Mouse (Mus musculus) v-Abl transformed pro-B cells (cell line): ENCODE data around the gene Lbhd1.

Source experiments
- in situ Hi-C, 2 experiments: fragments of 400-800 bp; cut with MboI; formaldehyde crosslinking; loops; one replicate each; pipeline ENCODE4 v1.15.1; 2025; ENCODE audit not compliant: unreplicated experiment in 2 of 2

The Lbhd1 gene

GRCm38 (mm10) chr19:8864265-8864664, 19.3 kb upstream of the Lbhd1 start:
- in situ Hi-C loops = loop anchor here in 1 of 2 experiments (25.0 kb wide), 1 partner anchor 98 kb away; the partner anchor contains the start of genes Eef1g and Tut1

- in situ Hi-C loops = loop anchor here in 1 of 2 experiments (25.0 kb wide), 1 partner anchor 92 kb away; the partner anchor contains the start of genes Eef1g and Tut1
These were observed 13.2 kb upstream of the Lbhd1 start for GRCm38 (mm10) chr19:8870381-8870780.

GRCm38 (mm10) chr19:8870838-8871237, 12.7 kb upstream of the Lbhd1 start:
- in situ Hi-C loops = loop anchor here in 1 of 2 experiments (25.0 kb wide), 1 partner anchor 91 kb away; the partner anchor contains the start of genes Eef1g and Tut1

- in situ Hi-C loops = loop anchor here in 1 of 2 experiments (25.0 kb wide), 1 partner anchor 91 kb away; the partner anchor contains the start of genes Eef1g and Tut1
These were observed 12.0 kb upstream of the Lbhd1 start, which contains the start of gene Ubxn1 for GRCm38 (mm10) chr19:8871267-8872186. Gene Ubxn1, plus strand, starts transcription at chr19:8871496.

GRCm38 (mm10) chr19:8872266-8872840, 11.2 kb upstream of the Lbhd1 start:
- in situ Hi-C loops = loop anchor here in 1 of 2 experiments (25.0 kb wide), 1 partner anchor 90 kb away; the partner anchor contains the start of genes Eef1g and Tut1

- in situ Hi-C loops = loop anchor here in 1 of 2 experiments (25.0 kb wide), 1 partner anchor 1388 kb away; the partner anchor contains the start of genes Atl3 and Rtn3
These were observed 8.5 kb upstream of the Lbhd1 start for GRCm38 (mm10) chr19:8875031-8875430.

GRCm38 (mm10) chr19:8880311-8881033, 3.1 kb upstream of the Lbhd1 start, which contains the start of gene Uqcc3:
Gene Uqcc3, minus strand, starts transcription at chr19:8880923.
- in situ Hi-C loops = loop anchor here in 1 of 2 experiments (5.0 to 25.0 kb wide), 2 partner anchors 82 to 1393 kb away; partner anchors contain the start of genes Atl3 and Rtn3

- in situ Hi-C loops = loop anchor here in 1 of 2 experiments (5.0 to 25.0 kb wide), 2 partner anchors 81 to 1394 kb away; partner anchors contain the start of genes Atl3 and Rtn3
These were observed 2.5 kb upstream of the Lbhd1 start for GRCm38 (mm10) chr19:8881034-8881392.

GRCm38 (mm10) chr19:8886916-8887584, 3.5 kb downstream of the Lbhd1 start:
- in situ Hi-C loops = loop anchor here in 1 of 2 experiments (25.0 kb wide), 1 partner anchor 1400 kb away; the partner anchor contains the start of genes Atl3 and Rtn3

GRCm38 (mm10) chr19:8887585-8888463, 4.3 kb downstream of the Lbhd1 start:
- in situ Hi-C loops = loop anchor here in 1 of 2 experiments (25.0 kb wide), 1 partner anchor 1401 kb away; the partner anchor contains the start of genes Atl3 and Rtn3

GRCm38 (mm10) chr19:8888511-8889385, 5.2 kb downstream of the Lbhd1 start, which contains the start of the genes 1810009A15Rik and Gm49416:
Gene 1810009A15Rik, plus strand, starts transcription at chr19:8888853.
Gene Gm49416, plus strand, starts transcription at chr19:8888926.
- in situ Hi-C loops = loop anchor here in 1 of 2 experiments (25.0 kb wide), 1 partner anchor 1401 kb away; the partner anchor contains the start of genes Atl3 and Rtn3

GRCm38 (mm10) chr19:8892829-8893766, 9.6 kb downstream of the Lbhd1 start, which contains the start of gene Ints5:
Gene Ints5, plus strand, starts transcription at chr19:8893005.
- in situ Hi-C loops = loop anchor here in 1 of 2 experiments (25.0 kb wide), 1 partner anchor 1406 kb away; the partner anchor contains the start of genes Atl3 and Rtn3

GRCm38 (mm10) chr19:8895397-8895960, 11.9 kb downstream of the Lbhd1 start:
- in situ Hi-C loops = loop anchor here in 1 of 2 experiments (25.0 kb wide), 1 partner anchor 1408 kb away; the partner anchor contains the start of genes Atl3 and Rtn3

- in situ Hi-C loops = loop anchor here in 1 of 2 experiments (25.0 kb wide), 1 partner anchor 1409 kb away; the partner anchor contains the start of genes Atl3 and Rtn3
These were observed 12.7 kb downstream of the Lbhd1 start for GRCm38 (mm10) chr19:8896231-8896630.

GRCm38 (mm10) chr19:8897211-8897864, 13.8 kb downstream of the Lbhd1 start:
- in situ Hi-C loops = loop anchor here in 1 of 2 experiments (25.0 kb wide), 1 partner anchor 1410 kb away; the partner anchor contains the start of genes Atl3 and Rtn3
